Mouse (Mus musculus): ENCODE measurements around the gene St5. TPM values are rescaled to one million over a fixed set of nuclear protein-coding genes. Genes with fewer than 3 reads are reported as not detected.

St5 gene
- polyA plus RNA-seq, 1 experiment from 2014 or later = 40.3 TPM

- Histone ChIP-seq H3K27ac (no peak overlapping the region), H3K4me2 (ENCODE audit: low read length) (no peak overlapping the region), H3K4me3 (replicated peaks; ENCODE audit: low read depth, low read length) (no peak overlapping the region), H3K4me1 (replicated peaks; ENCODE audit: insufficient read depth, low read length) (no peaks in the 10 kb centered on the region; the same call in 1 of the 2 replicates), H3K9ac (ENCODE audit: low read depth, low read length) (no peak overlapping the region), H3K27me3 (ENCODE audit: insufficient read depth, low read length) (no peaks in the 10 kb centered on the region), H3K9me3 (replicated peaks; ENCODE audit: low read length) (no peaks in the 10 kb centered on the region), H3K36me3 (ENCODE audit: insufficient read depth, low read length) (peaks cover 48% of the 10 kb centered on the region)
- WGBS = 68% methylated on average over 2 of the region's 2 CpGs
- DNase-seq (ENCODE audit: low spot score) (no peak), ATAC-seq (replicated peaks; ENCODE audit: low FRiP score, low read depth) (no peak)
- no peak for TF ChIP-seq CTCF (IDR thresholded peaks at IDR 0.05; ENCODE audit: low read depth)
These were observed 180.1 kb downstream of the St5 start for GRCm38 (mm10) chr7:109523304-109523703.

GRCm38 (mm10) chr7:109522084-109522483 lies 181.3 kb downstream of the St5 start:
- peaks cover 8% of the 10 kb centered on the region for H3K4me1 ChIP-seq (replicated peaks; ENCODE audit: insufficient read depth, low read length)
- no peak overlapping the region for H3K4me3 ChIP-seq (replicated peaks; ENCODE audit: low read depth, low read length)
- DNase-seq (ENCODE audit: low spot score) (no peak), ATAC-seq (replicated peaks; ENCODE audit: low FRiP score, low read depth) (no peak)
- H3K36me3 ChIP-seq (ENCODE audit: insufficient read depth, low read length) = peaks cover 48% of the 10 kb centered on the region
- no peak overlapping the region for H3K4me2 ChIP-seq (ENCODE audit: low read length)
- no peak overlapping the region for H3K27ac ChIP-seq
- WGBS = 74% methylated on average over 5 of the region's 5 CpGs
- no peaks in the 10 kb centered on the region for H3K27me3 ChIP-seq (ENCODE audit: insufficient read depth, low read length)
- no peak overlapping the region for H3K9ac ChIP-seq (ENCODE audit: low read depth, low read length)
- no peaks in the 10 kb centered on the region for H3K9me3 ChIP-seq (replicated peaks; ENCODE audit: low read length)
- no peak for TF ChIP-seq CTCF (IDR thresholded peaks at IDR 0.05; ENCODE audit: low read depth)

GRCm38 (mm10) chr7:109519936-109520335 lies 183.5 kb downstream of the St5 start:
- ATAC-seq (replicated peaks; ENCODE audit: low FRiP score, low read depth) = no peak
- Histone ChIP-seq H3K4me3 (replicated peaks; ENCODE audit: low read depth, low read length) (peak overlapping the region; percentile 80), H3K36me3 (ENCODE audit: insufficient read depth, low read length) (peaks cover 38% of the 10 kb centered on the region), H3K4me1 (replicated peaks; ENCODE audit: insufficient read depth, low read length) (peaks cover 8% of the 10 kb centered on the region), H3K9ac (ENCODE audit: low read depth, low read length) (peak overlapping the region; percentile 91), H3K9me3 (replicated peaks; ENCODE audit: low read length) (no peaks in the 10 kb centered on the region), H3K27me3 (ENCODE audit: insufficient read depth, low read length) (no peaks in the 10 kb centered on the region), H3K27ac (no peak overlapping the region), H3K4me2 (ENCODE audit: low read length) (peak overlapping the region; percentile 88)
- no peak for DNase-seq (ENCODE audit: low spot score)
- TF ChIP-seq CTCF (IDR thresholded peaks at IDR 0.05; ENCODE audit: low read depth) = no peak
- 2% methylated on average over 10 of the region's 10 CpGs for WGBS

GRCm38 (mm10) chr7:109518838-109519696 lies 184.3 kb downstream of the St5 start, which contains the start of gene Rpl27a:
Gene Rpl27a, plus strand, starts transcription at chr7:109519147.
- DNase-seq (ENCODE audit: low spot score) (peak; percentile 98), ATAC-seq (replicated peaks; ENCODE audit: low FRiP score, low read depth) (peak; percentile 94)
- Histone ChIP-seq H3K9ac (ENCODE audit: low read depth, low read length) (peak within 1 kb of the TSS; percentile 91), H3K4me1 (replicated peaks; ENCODE audit: insufficient read depth, low read length) (peaks cover 8% of the 10 kb centered on the region), H3K4me3 (replicated peaks; ENCODE audit: low read depth, low read length) (peak within 1 kb of the TSS; percentile 80), H3K9me3 (replicated peaks; ENCODE audit: low read length) (no peaks in the 10 kb centered on the region), H3K27ac (peak within 1 kb of the TSS; percentile 91), H3K27me3 (ENCODE audit: insufficient read depth, low read length) (no peaks in the 10 kb centered on the region), H3K4me2 (ENCODE audit: low read length) (peak within 1 kb of the TSS; percentile 88), H3K36me3 (ENCODE audit: insufficient read depth, low read length) (peaks cover 31% of the 10 kb centered on the region; the same call in 1 of the 2 replicates)
- TF ChIP-seq CTCF (IDR thresholded peaks at IDR 0.05; ENCODE audit: low read depth) = peak; percentile 15; the same call in 1 of the 2 replicates
- WGBS = under 1% methylated on average over 70 of the region's 72 CpGs

- peak overlapping the region; percentile 80 for H3K4me3 ChIP-seq (replicated peaks; ENCODE audit: low read depth, low read length)
- no peak for DNase-seq (ENCODE audit: low spot score)
- no peaks in the 10 kb centered on the region for H3K27me3 ChIP-seq (ENCODE audit: insufficient read depth, low read length)
- H3K4me2 ChIP-seq (ENCODE audit: low read length) = peak overlapping the region; percentile 64
- H3K27ac ChIP-seq = peak overlapping the region; percentile 90
- peaks cover 23% of the 10 kb centered on the region; the same call in 1 of the 2 replicates for H3K36me3 ChIP-seq (ENCODE audit: insufficient read depth, low read length)
- no peak for ATAC-seq (replicated peaks; ENCODE audit: low FRiP score, low read depth)
- H3K4me1 ChIP-seq (replicated peaks; ENCODE audit: insufficient read depth, low read length) = peaks cover 8% of the 10 kb centered on the region
- 14% methylated on average over 10 of the region's 10 CpGs for WGBS
- TF ChIP-seq CTCF (IDR thresholded peaks at IDR 0.05; ENCODE audit: low read depth) = no peak
- H3K9me3 ChIP-seq (replicated peaks; ENCODE audit: low read length) = no peaks in the 10 kb centered on the region
- H3K9ac ChIP-seq (ENCODE audit: low read depth, low read length) = peak overlapping the region; percentile 56
These were observed 185.2 kb downstream of the St5 start for GRCm38 (mm10) chr7:109518036-109518681.

GRCm38 (mm10) chr7:109516500-109516899 lies 186.9 kb downstream of the St5 start:
- DNase-seq (ENCODE audit: low spot score) (no peak), ATAC-seq (replicated peaks; ENCODE audit: low FRiP score, low read depth) (no peak)
- WGBS = 58% methylated on average over 3 of the region's 3 CpGs
- Histone ChIP-seq H3K4me2 (ENCODE audit: low read length) (no peak overlapping the region), H3K27me3 (ENCODE audit: insufficient read depth, low read length) (no peaks in the 10 kb centered on the region), H3K4me1 (replicated peaks; ENCODE audit: insufficient read depth, low read length) (peaks cover 8% of the 10 kb centered on the region), H3K9ac (ENCODE audit: low read depth, low read length) (no peak overlapping the region), H3K4me3 (replicated peaks; ENCODE audit: low read depth, low read length) (no peak overlapping the region), H3K9me3 (replicated peaks; ENCODE audit: low read length) (no peaks in the 10 kb centered on the region), H3K36me3 (ENCODE audit: insufficient read depth, low read length) (0 out of 2 replicates have a peak, but pooled peaks cover 8% of the 10 kb centered on the region), H3K27ac (no peak overlapping the region)
- no peak for TF ChIP-seq CTCF (IDR thresholded peaks at IDR 0.05; ENCODE audit: low read depth)

All from kidney, postnatal 0 days (tissue).